Mouse (Mus musculus) hindbrain, embryonic 15.5 days (tissue): ENCODE measurements around the gene Gm10318. TPM values are rescaled to one million over a fixed set of nuclear protein-coding genes. Genes with fewer than 3 reads are reported as not detected.

Experiments used
- ATAC-seq: fragments of 200-750 bp; cut with Nextera tagmentation; 2 replicates; pipeline ENCODE4 v1.8.0; 2017; ENCODE audit warnings: low read depth, moderate number of reproducible peaks, moderate TSS enrichment; ENCODE audit not compliant: low FRiP score
- H3K27ac ChIP-seq: fragments of 300-500 bp; sonication (generic); replicated peaks from 2 replicates; pipeline ENCODE4 v1.5.1; 2015; ENCODE audit warnings: mild to moderate bottlenecking, inconsistent platforms
- H3K27me3 ChIP-seq: fragments of 300-500 bp; sonication (generic); 2 replicates; pipeline ENCODE4 v1.6.1; 2015; ENCODE audit warnings: control low read depth, inconsistent platforms
- H3K36me3 ChIP-seq: fragments of 300-500 bp; sonication (generic); 2 replicates; pipeline ENCODE4 v1.6.1; 2015; ENCODE audit warnings: control low read depth, inconsistent platforms
- H3K4me1 ChIP-seq: fragments of 300-500 bp; sonication (generic); replicated peaks from 2 replicates; pipeline ENCODE4 v1.6.1; 2015; ENCODE audit warnings: control low read depth, inconsistent platforms
- H3K4me2 ChIP-seq: fragments of 300-500 bp; sonication (generic); 2 replicates; pipeline ENCODE4 v1.6.1; 2015; ENCODE audit warnings: moderate library complexity, mild to moderate bottlenecking, inconsistent platforms
- H3K4me3 ChIP-seq: fragments of 300-500 bp; sonication (generic); 2 replicates; pipeline ENCODE4 v1.5.1; 2015; ENCODE audit warnings: mild to moderate bottlenecking, inconsistent platforms
- H3K9ac ChIP-seq: fragments of 300-500 bp; sonication (generic); 2 replicates; pipeline ENCODE4 v1.6.1; 2015; ENCODE audit warnings: inconsistent platforms
- H3K9me3 ChIP-seq: fragments of 300-500 bp; sonication (generic); 2 replicates; pipeline ENCODE4 v1.6.1; 2016; ENCODE audit warnings: control low read depth, inconsistent platforms
- WGBS: fragments of 180-500 bp; shearing (Covaris S2); methylation state at CpG from one replicate; pipeline ENCODE4 v1.1.7; 2015; 5-methylcytosine and 5-hydroxymethylcytosine counted together
- polyA plus RNA-seq: library from polyadenylated mRNA; unstranded; fragments of >200 nt; fragmentation: Nextera tagmentation; extraction: Ambion mirVana; gene quantifications from 2 replicates; pipeline ENCODE4 v1.2.1, GENCODE M21; 2015

The Gm10318 gene
- polyA plus RNA-seq: not detected in 2 replicates

DNA sequence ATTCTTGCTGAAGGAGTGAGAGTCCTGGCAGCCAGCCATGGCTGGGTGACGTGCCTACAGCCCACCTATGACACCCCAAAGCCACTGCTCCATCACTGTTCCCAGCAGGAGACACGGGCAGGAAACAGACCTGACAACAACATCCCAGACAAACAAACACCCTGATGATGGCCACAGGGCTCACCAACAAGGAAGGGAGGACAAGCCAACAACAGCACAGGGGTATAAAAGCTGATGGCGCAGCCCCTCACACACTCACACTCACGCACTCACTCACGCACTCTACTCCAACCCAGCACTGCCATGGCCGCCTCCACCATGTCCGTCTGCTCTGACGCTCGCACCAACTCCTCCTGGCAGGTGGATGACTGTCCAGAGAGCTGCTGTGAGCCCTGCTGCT lies at the start of gene Gm10318:
Gene Gm10318 (plus strand): TSS at position 301 of the 400 bp plus-strand sequence.
- no peaks in the 10 kb centered on the region for H3K36me3 ChIP-seq
- H3K9me3 ChIP-seq: no peaks in the 10 kb centered on the region
- H3K27ac ChIP-seq: no peak within 1 kb of the TSS
- no peak within 1 kb of the TSS for H3K9ac ChIP-seq
- no peak within 1 kb of the TSS for H3K4me2 ChIP-seq
- no peaks in the 10 kb centered on the region for H3K27me3 ChIP-seq
- ATAC-seq: no peak
- no peaks in the 10 kb centered on the region for H3K4me1 ChIP-seq
- WGBS: 62% methylated on average over 9 of the region's 9 CpGs
- no peak within 1 kb of the TSS for H3K4me3 ChIP-seq

DNA sequence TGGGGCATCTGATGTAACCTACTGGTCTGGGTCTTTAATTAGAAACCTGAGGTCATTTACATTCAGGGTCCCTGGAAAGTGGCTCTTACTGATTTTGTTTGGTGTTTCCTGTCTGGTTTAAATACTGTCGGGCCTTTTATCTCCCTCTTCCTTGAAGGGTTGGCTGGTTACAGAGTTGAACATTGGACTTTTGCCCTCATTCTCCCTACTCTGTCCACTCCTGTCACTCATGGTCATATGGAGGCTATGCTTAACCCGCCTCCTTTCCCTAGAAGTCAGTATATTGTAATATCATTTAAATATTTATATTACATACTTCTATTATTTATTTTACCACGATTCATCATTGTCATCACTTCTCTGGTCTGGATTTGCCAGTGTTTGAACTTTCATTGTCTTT lies 48.6 kb upstream of the Gm10318 start:
- Histone ChIP-seq H3K4me2 (no peak overlapping the region), H3K4me1 (no peaks in the 10 kb centered on the region), H3K9ac (no peak overlapping the region), H3K4me3 (no peak overlapping the region), H3K36me3 (no peaks in the 10 kb centered on the region), H3K27me3 (no peaks in the 10 kb centered on the region), H3K27ac (no peak overlapping the region), H3K9me3 (no peaks in the 10 kb centered on the region)
- ATAC-seq: no peak
- 83% methylated on average over 3 of the region's 3 CpGs for WGBS

DNA sequence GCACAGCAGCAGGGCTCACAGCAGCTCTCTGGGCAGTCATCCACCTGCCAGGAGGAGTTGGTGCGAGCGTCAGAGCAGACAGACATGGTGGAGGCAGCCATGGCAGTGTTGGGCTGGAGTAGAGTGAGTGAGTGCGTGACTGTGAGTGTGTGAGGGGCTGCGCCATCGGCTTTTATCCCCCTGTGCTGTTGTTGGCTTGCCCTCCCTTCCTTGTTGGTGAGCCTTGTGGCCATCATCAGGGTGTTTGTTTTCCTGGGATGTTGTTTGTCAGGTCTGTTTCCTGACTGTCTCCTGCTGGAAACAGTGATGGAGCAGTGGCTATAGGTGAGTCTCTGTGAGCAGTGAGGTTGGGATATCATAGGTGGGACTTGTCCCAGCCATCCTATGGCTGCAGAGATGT lies 40.9 kb upstream of the Gm10318 start, which contains the start of gene Gm9507:
Gene Gm9507 (minus strand): TSS at position 101 of the 400 bp plus-strand sequence.
- no peak for ATAC-seq
- no peaks in the 10 kb centered on the region for H3K36me3 ChIP-seq
- 75% methylated on average over 5 of the region's 5 CpGs for WGBS
- no peak within 1 kb of the TSS for H3K9ac ChIP-seq
- H3K4me2 ChIP-seq: no peak within 1 kb of the TSS
- no peaks in the 10 kb centered on the region for H3K9me3 ChIP-seq
- H3K27ac ChIP-seq: no peak within 1 kb of the TSS
- no peaks in the 10 kb centered on the region for H3K27me3 ChIP-seq
- H3K4me1 ChIP-seq: 0 out of 2 replicates have a peak, but pooled peaks cover 4% of the 10 kb centered on the region
- no peak within 1 kb of the TSS for H3K4me3 ChIP-seq

DNA sequence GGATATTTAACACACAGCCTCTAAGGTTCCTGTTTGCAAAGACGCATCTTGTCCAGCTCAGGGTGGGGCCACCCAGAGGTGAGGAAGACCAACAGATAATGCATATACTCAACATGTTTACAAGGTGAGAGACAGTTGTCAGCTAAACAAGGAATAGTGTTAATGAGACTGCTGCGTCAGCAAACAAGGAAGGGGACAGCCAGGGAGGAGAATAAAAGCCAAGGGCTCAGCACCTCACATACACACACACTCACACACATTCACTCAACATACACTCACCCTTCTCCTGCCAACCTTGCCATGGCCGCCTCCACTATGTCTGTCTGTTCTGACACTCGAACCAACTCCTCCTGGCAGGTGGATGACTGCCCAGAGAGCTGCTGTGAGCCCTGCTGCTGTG lies 38.3 kb upstream of the Gm10318 start, which contains the start of gene Gm2696:
Gene Gm2696 (plus strand): TSS at position 301 of the 400 bp plus-strand sequence.
- no peaks in the 10 kb centered on the region for H3K27me3 ChIP-seq
- H3K4me3 ChIP-seq: no peak within 1 kb of the TSS
- no peak for ATAC-seq
- H3K9me3 ChIP-seq: no peaks in the 10 kb centered on the region
- no peaks in the 10 kb centered on the region for H3K36me3 ChIP-seq
- 0 out of 2 replicates have a peak, but pooled peaks cover 4% of the 10 kb centered on the region for H3K4me1 ChIP-seq
- no peak within 1 kb of the TSS for H3K9ac ChIP-seq
- no peak within 1 kb of the TSS for H3K4me2 ChIP-seq
- H3K27ac ChIP-seq: no peak within 1 kb of the TSS
- 62% methylated on average over 4 of the region's 4 CpGs for WGBS

DNA sequence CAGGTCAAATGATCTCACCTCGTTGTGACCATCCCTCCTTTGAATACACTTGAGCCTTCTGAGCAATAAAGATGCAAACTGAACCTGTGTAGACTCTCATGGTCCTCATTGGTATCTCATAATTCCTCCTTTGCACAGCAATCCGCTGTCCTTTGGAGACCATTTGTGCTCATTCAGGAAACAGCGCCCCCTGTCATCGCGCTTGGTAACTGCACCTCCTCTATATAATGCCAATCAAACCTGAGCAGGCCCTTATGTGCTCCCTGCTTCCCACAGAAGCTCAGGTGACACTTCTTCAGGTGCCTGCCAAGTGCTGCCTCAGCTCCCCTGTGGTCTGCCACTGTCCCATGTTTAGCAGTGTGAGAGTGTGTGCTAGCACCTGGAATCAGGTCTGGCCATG lies 37.1 kb upstream of the Gm10318 start:
- Histone ChIP-seq H3K27ac (no peak overlapping the region), H3K9ac (no peak overlapping the region), H3K9me3 (no peaks in the 10 kb centered on the region), H3K4me3 (no peak overlapping the region), H3K36me3 (no peaks in the 10 kb centered on the region), H3K4me1 (0 out of 2 replicates have a peak, but pooled peaks cover 4% of the 10 kb centered on the region), H3K4me2 (no peak overlapping the region), H3K27me3 (no peaks in the 10 kb centered on the region)
- 35% methylated on average over 5 of the region's 5 CpGs for WGBS
- ATAC-seq: no peak

DNA sequence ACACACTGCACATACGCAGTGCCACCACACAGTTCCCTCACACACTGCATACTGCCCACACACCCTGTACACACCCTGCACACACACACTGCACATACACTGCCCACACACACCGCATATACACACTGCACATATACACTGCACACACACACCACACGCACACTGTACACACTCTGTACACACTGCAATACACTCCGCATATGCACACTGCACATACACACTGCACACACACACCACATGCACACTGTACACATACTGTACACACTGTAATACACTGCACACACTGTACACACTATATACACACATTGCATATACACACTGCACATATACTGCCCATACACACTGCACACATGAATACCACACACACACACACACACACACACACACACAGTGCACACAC lies 34.1 kb upstream of the Gm10318 start:
- no peak overlapping the region for H3K4me2 ChIP-seq
- 0 out of 2 replicates have a peak, but pooled peaks cover 4% of the 10 kb centered on the region for H3K4me1 ChIP-seq
- no peak overlapping the region for H3K9ac ChIP-seq
- peak; percentile 63; the same call in 1 of the 2 replicates for ATAC-seq
- H3K27me3 ChIP-seq: no peaks in the 10 kb centered on the region
- no peaks in the 10 kb centered on the region for H3K36me3 ChIP-seq
- H3K27ac ChIP-seq: no peak overlapping the region
- H3K9me3 ChIP-seq: peaks cover 3% of the 10 kb centered on the region; the same call in 1 of the 2 replicates
- no peak overlapping the region for H3K4me3 ChIP-seq
- 98% methylated on average over 4 of the region's 4 CpGs for WGBS

DNA sequence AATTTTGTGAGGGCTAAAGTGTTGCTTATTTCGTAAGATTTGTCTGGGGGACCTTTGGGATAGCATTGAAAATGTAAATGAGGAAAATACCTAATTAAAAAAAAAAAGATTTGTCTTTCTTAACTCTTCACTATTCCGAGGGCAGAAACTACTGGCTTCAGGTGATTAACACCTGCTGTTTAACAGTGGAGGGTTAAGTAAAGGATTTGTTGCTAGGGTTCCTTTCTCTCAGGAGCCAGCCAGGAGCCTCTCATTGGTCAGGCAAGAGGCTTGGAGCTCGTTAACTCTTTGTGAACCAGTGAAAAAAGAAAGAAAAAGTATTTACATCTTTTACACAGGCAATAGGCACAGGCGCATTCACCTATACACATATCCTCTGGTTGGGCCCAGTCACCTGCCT lies 33.5 kb upstream of the Gm10318 start:
- Histone ChIP-seq H3K36me3 (no peaks in the 10 kb centered on the region), H3K4me1 (0 out of 2 replicates have a peak, but pooled peaks cover 4% of the 10 kb centered on the region), H3K27ac (no peak overlapping the region), H3K4me2 (no peak overlapping the region), H3K9me3 (peaks cover 3% of the 10 kb centered on the region; the same call in 1 of the 2 replicates), H3K9ac (no peak overlapping the region), H3K27me3 (no peaks in the 10 kb centered on the region), H3K4me3 (no peak overlapping the region)
- 54% methylated on average over 4 of the region's 4 CpGs for WGBS
- ATAC-seq: no peak

DNA sequence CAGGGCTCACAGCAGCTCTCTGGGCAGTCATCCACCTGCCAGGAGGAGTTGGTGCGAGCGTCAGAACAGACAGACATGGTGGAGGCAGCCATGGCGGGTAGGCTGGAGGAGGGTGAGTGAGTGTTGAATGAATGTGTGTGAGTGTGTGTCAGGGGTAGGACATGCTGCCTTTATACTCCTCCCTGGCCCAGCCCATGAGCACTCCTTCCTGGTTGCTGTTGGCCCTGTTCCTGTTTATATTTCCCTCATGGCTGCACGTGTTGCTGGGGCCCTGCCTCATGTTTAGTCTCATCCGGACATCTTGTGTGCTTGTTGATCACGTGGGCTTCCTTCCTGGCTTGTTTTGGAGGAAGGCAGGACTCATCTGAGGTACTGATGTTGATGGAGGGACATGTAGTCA lies 25.7 kb upstream of the Gm10318 start, which contains the start of gene Krtap10-4:
Gene Krtap10-4 (minus strand): TSS at position 145 of the 400 bp plus-strand sequence.
- 71% methylated on average over 6 of the region's 6 CpGs for WGBS
- Histone ChIP-seq H3K4me2 (no peak within 1 kb of the TSS), H3K9ac (no peak within 1 kb of the TSS), H3K27me3 (no peaks in the 10 kb centered on the region), H3K4me1 (no peaks in the 10 kb centered on the region), H3K27ac (no peak within 1 kb of the TSS), H3K36me3 (no peaks in the 10 kb centered on the region), H3K9me3 (peaks cover 3% of the 10 kb centered on the region; the same call in 1 of the 2 replicates), H3K4me3 (no peak within 1 kb of the TSS)
- ATAC-seq: no peak

DNA sequence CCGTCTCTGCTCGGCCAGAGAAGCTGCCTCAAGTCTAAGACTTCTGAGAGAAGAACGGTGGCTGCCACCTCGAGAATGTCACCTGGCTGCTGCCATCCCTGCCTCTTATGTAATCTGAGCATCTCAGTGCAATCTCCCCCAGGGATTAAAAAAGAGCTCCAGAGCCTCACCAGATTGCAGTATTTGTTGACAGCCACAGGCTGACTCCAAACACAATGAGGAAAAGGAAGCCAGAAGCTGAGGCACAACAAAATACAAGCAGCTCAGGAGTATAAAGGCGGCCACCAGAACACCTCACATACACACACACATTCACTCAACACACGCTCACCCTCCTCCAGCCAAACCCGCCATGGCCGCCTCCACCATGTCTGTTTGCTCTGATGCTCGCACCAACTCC lies 17.0 kb upstream of the Gm10318 start, which contains the start of gene Krtap10-10:
Gene Krtap10-10 (plus strand): TSS at position 301 of the 400 bp plus-strand sequence.
- no peak for ATAC-seq
- H3K27ac ChIP-seq: no peak within 1 kb of the TSS
- no peaks in the 10 kb centered on the region for H3K36me3 ChIP-seq
- H3K27me3 ChIP-seq: no peaks in the 10 kb centered on the region
- H3K4me3 ChIP-seq: no peak within 1 kb of the TSS
- H3K4me2 ChIP-seq: no peak within 1 kb of the TSS
- 63% methylated on average over 9 of the region's 9 CpGs for WGBS
- no peak within 1 kb of the TSS for H3K9ac ChIP-seq
- H3K4me1 ChIP-seq: no peaks in the 10 kb centered on the region
- H3K9me3 ChIP-seq: no peaks in the 10 kb centered on the region

DNA sequence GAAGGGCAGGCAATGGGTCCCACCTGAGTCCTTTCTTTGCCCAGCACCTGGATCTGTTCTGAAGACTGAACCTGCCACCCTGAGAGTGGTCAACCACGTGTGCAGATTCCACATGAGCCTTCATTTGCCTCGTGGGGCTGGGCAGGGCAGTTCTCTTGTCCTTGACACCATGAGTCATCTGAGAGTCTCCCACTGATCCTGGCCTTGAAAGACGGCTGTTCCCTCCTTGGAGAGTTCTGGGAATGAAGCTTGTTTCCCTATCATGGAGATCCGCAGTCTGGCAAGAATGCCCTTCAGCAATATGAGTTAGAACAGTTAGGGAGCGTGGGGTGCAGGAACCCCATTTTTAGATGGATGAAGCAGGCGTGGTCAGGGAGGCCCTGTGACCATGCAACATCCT lies 13.7 kb upstream of the Gm10318 start:
- Histone ChIP-seq H3K4me3 (no peak overlapping the region), H3K9me3 (peaks cover 6% of the 10 kb centered on the region; the same call in 1 of the 2 replicates), H3K4me1 (no peaks in the 10 kb centered on the region), H3K27me3 (no peaks in the 10 kb centered on the region), H3K27ac (no peak overlapping the region), H3K9ac (no peak overlapping the region), H3K4me2 (no peak overlapping the region), H3K36me3 (no peaks in the 10 kb centered on the region)
- no peak for ATAC-seq
- 82% methylated on average over 6 of the region's 6 CpGs for WGBS

DNA sequence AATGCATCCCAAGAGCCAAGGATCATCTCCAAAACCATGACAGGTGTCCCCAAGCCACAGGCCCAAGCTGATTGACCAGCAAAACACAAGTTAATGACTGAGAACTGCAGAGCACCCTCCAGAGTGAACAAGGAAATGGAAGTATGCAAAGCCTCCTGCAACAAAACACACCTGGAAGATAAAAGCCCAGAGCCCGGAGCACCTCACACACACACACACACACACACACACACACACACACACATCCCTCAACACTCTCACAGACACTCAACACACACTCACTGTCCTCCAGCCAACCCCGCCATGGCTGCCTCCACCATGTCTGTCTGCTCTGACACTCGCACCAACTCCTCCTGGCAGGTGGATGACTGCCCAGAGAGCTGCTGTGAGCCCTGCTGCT lies 6.2 kb upstream of the Gm10318 start, which contains the start of gene Gm36176:
Gene Gm36176 (plus strand): TSS at position 301 of the 400 bp plus-strand sequence.
- WGBS: 80% methylated on average over 3 of the region's 3 CpGs
- H3K4me3 ChIP-seq: no peak within 1 kb of the TSS
- H3K27me3 ChIP-seq: no peaks in the 10 kb centered on the region
- H3K9ac ChIP-seq: no peak within 1 kb of the TSS
- H3K36me3 ChIP-seq: no peaks in the 10 kb centered on the region
- peaks cover 12% of the 10 kb centered on the region; the same call in 1 of the 2 replicates for H3K9me3 ChIP-seq
- H3K4me1 ChIP-seq: no peaks in the 10 kb centered on the region
- no peak within 1 kb of the TSS for H3K4me2 ChIP-seq
- no peak within 1 kb of the TSS for H3K27ac ChIP-seq
- no peak for ATAC-seq

DNA sequence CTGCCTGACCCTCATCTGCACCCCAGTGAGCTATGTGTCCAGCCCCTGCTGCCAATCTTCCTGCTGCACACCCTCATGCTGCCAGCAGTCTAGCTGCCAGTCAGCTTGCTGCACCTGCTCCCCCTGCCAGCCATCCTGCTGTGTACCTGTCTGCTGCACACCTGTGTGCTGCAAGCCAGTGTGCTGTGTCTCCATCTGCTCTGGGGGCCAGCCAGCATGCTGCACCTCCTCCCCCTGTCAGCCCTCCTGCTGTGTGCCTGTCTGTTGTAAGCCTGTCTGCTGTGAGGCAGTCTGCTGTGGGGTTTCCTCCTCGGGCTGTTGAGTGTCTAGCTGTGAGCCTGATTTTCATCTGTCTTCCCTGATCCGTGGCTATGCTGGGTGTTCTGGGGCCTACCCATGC lies 5.7 kb upstream of the Gm10318 start:
- WGBS: 22% methylated on average over 2 of the region's 2 CpGs
- Histone ChIP-seq H3K27ac (no peak overlapping the region), H3K36me3 (no peaks in the 10 kb centered on the region), H3K27me3 (no peaks in the 10 kb centered on the region), H3K9me3 (peaks cover 12% of the 10 kb centered on the region; the same call in 1 of the 2 replicates), H3K4me2 (no peak overlapping the region), H3K9ac (no peak overlapping the region), H3K4me3 (no peak overlapping the region), H3K4me1 (no peaks in the 10 kb centered on the region)
- no peak for ATAC-seq
